Mouse (Mus musculus) heart, embryonic 11.5 days (tissue): ENCODE data around the gene Mei1. TPM values are rescaled to one million over a fixed set of nuclear protein-coding genes. Genes with fewer than 3 reads are reported as not detected.
A peak's percentile ranks its signal among the peaks of the same experiment; 100 is the strongest.

Experiments used
- ATAC-seq: fragments of 200-750 bp; cut with Nextera tagmentation; replicated peaks from 2 replicates; pipeline ENCODE4 v1.8.0; 2017; ENCODE audit warnings: moderate library complexity; ENCODE audit not compliant: insufficient number of reproducible peaks, low FRiP score, low TSS enrichment
- H3K27ac ChIP-seq: fragments of 300-500 bp; sonication (generic); 2 replicates; pipeline ENCODE4 v1.5.1; 2014; ENCODE audit warnings: mild to moderate bottlenecking, low read depth, low read length
- H3K27me3 ChIP-seq: fragments of 300-500 bp; sonication (generic); 2 replicates; pipeline ENCODE4 v1.6.1; 2014; ENCODE audit warnings: mild to moderate bottlenecking, low read length, mixed read lengths; ENCODE audit not compliant: control insufficient read depth, insufficient read depth
- H3K36me3 ChIP-seq: fragments of 300-500 bp; sonication (generic); 2 replicates; pipeline ENCODE4 v1.6.1; 2014; ENCODE audit warnings: mild to moderate bottlenecking, low read length, moderate library complexity, mixed read lengths; ENCODE audit not compliant: control insufficient read depth, insufficient read depth
- H3K4me1 ChIP-seq: fragments of 300-500 bp; sonication (generic); 2 replicates; pipeline ENCODE4 v1.6.1; 2014; ENCODE audit warnings: low read length; ENCODE audit not compliant: control insufficient read depth, insufficient read depth
- H3K4me2 ChIP-seq: fragments of 300-500 bp; sonication (generic); 2 replicates; pipeline ENCODE4 v1.6.1; 2014; ENCODE audit warnings: mild to moderate bottlenecking, moderate library complexity
- H3K4me3 ChIP-seq: fragments of 300-500 bp; sonication (generic); 2 replicates; pipeline ENCODE4 v1.5.1; 2014; ENCODE audit warnings: low read depth, low read length
- H3K9ac ChIP-seq: fragments of 300-500 bp; sonication (generic); 2 replicates; pipeline ENCODE4 v1.6.1; 2014; ENCODE audit warnings: mild to moderate bottlenecking, low read depth, low read length, moderate library complexity
- H3K9me3 ChIP-seq: fragments of 300-500 bp; sonication (generic); replicated peaks from 2 replicates; pipeline ENCODE4 v1.6.1; 2016; ENCODE audit warnings: low read length; ENCODE audit not compliant: control insufficient read depth
- WGBS: fragments of 180-500 bp; shearing (Covaris S2); extraction: QIAGEN DNeasy Blood & Tissue Kit; methylation state at CpG from one replicate; pipeline ENCODE4 v1.1.7; 2014; ENCODE audit not compliant: insufficient replicate concordance; 5-methylcytosine and 5-hydroxymethylcytosine counted together
- polyA plus RNA-seq: library from polyadenylated mRNA; unstranded; fragments of >200 nt; fragmentation: Nextera tagmentation; extraction: Ambion mirVana; gene quantifications from 2 replicates; pipeline ENCODE4 v1.2.1, GENCODE M21; 2014

Mei1 gene
- polyA plus RNA-seq, 1 experiment from 2014 or later = not detected

DNA sequence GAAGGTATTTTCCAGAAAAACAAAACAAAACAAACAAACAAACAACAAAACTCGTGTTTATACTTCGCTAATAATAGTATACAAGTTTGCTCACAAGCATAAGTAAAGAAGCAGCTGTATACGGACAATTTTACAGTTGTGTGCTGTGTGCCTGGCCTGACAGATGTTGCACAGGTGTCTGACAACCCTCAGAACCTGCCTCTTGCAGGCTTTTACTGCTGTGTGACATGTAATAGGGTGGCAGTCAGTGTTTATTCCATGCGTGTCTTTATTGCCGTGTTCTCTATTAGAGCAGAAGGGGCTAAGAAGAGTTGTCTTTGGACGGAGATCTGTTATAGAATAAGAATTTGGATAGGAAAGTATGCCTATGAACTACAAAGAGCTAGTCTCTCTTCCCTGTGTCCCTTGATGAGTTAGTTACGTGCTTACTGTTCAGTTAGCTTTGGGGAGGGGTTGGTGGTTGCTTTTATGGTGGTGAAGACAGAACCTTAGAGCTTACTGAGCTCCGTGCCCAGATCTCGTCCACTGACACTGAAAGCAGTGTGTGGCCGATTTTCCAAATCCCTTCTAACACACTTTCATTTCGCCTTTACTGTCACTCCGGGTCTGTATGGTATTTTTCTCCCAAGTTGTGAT lies 92.3 kb downstream of the Mei1 start:
- no peaks in the 10 kb centered on the region for H3K36me3 ChIP-seq
- WGBS = 89% methylated on average over 12 of the region's 12 CpGs
- H3K9ac ChIP-seq = no peak overlapping the region
- H3K4me3 ChIP-seq = no peak overlapping the region
- H3K4me1 ChIP-seq = peaks cover 64% of the 10 kb centered on the region
- H3K27me3 ChIP-seq = no peaks in the 10 kb centered on the region
- no peak overlapping the region for H3K27ac ChIP-seq
- H3K4me2 ChIP-seq = no peak overlapping the region
- no peak for ATAC-seq
- no peaks in the 10 kb centered on the region for H3K9me3 ChIP-seq

DNA sequence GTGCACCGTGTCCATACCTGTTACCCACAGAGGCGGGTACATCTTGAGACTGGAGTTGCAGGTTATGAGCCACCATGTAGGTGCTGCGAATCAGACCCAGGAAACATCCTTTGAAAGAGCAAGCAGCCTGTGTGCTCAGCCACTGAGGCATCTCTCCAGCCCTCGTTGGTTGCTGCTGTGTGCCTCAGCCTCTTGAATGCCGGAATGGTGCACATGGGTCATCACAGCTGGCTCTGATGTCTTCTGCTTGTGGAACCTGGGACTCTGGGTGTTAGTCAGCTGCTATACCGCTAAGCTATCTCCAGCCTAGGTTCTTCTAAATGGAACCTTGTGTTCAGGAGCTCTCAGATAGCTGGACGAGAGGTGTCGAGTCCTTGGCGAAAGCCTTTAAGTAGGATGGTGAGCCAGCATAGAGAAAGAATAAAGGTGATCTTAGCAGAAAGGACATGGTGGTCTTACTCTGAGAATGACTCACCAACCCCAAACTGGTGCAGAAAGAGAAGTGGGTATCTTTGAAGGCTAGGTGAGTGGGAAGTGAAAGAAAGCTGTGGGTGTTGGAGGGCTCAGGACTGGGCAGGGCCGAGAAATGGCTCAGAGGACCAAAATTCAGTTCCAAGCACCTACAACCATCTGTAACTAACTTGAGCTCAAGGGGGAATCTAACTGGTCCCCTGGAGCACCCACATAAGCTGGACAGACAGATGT lies 93.7 kb downstream of the Mei1 start:
- ATAC-seq = no peak
- H3K27ac ChIP-seq = peak overlapping the region; percentile 80
- no peak overlapping the region for H3K4me2 ChIP-seq
- no peak overlapping the region for H3K4me3 ChIP-seq
- no peak overlapping the region for H3K9ac ChIP-seq
- no peaks in the 10 kb centered on the region for H3K36me3 ChIP-seq
- peaks cover 71% of the 10 kb centered on the region for H3K4me1 ChIP-seq
- WGBS = 75% methylated on average over 10 of the region's 10 CpGs
- no peaks in the 10 kb centered on the region for H3K27me3 ChIP-seq
- no peaks in the 10 kb centered on the region for H3K9me3 ChIP-seq

DNA sequence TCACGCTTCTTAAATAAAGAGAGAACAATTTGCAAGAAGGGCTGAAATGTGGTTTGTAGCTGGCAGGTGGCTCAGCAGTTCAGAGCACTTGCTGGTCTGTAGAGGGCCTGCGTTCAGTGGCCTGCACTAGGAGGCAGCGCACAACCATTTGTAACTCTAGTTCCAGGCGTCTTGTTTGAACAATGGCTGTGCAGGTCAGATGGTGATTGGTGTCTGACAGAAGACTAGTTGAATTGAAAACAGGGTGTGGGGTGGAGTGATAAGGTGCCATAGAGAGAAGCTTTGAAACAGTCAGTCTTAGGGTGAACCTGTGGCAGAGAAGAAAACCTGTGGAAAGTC lies 94.2 kb downstream of the Mei1 start:
- Histone ChIP-seq H3K36me3 (no peaks in the 10 kb centered on the region), H3K9ac (0 out of 2 replicates have a peak overlapping the region, but pooled peaks have one; percentile 10), H3K27ac (peak overlapping the region; percentile 80), H3K4me3 (no peak overlapping the region), H3K4me1 (peaks cover 66% of the 10 kb centered on the region), H3K9me3 (no peaks in the 10 kb centered on the region), H3K27me3 (no peaks in the 10 kb centered on the region), H3K4me2 (peak overlapping the region; percentile 29; the same call in 1 of the 2 replicates)
- ATAC-seq = peak; percentile 60
- 56% methylated on average over 4 of the region's 4 CpGs for WGBS

DNA sequence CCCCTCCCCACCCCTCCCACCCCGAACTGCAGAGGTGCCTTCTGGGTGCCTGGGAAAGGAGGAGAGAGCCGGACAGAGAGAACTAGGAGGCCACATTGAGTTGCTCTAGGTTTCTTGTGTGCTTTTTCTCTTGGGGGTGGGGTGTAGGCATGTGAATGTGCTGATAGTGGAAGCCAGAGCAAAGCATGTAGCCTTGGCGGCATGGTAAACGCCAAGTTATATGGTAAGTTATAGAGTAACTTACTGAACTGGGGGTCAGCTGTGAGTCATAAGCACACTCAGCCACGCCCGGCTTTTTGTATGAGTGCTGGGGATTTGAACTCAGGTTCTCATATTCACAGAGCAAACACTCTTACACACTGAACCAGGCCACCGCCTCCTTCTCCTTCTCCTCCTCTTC lies 94.7 kb downstream of the Mei1 start:
- Histone ChIP-seq H3K4me2 (peak overlapping the region; percentile 29; the same call in 1 of the 2 replicates), H3K9me3 (no peaks in the 10 kb centered on the region), H3K4me1 (peaks cover 69% of the 10 kb centered on the region), H3K27me3 (no peaks in the 10 kb centered on the region), H3K4me3 (no peak overlapping the region), H3K9ac (0 out of 2 replicates have a peak overlapping the region, but pooled peaks have one; percentile 10), H3K36me3 (no peaks in the 10 kb centered on the region), H3K27ac (peak overlapping the region; percentile 80)
- 64% methylated on average over 7 of the region's 7 CpGs for WGBS
- ATAC-seq = peak; percentile 46

DNA sequence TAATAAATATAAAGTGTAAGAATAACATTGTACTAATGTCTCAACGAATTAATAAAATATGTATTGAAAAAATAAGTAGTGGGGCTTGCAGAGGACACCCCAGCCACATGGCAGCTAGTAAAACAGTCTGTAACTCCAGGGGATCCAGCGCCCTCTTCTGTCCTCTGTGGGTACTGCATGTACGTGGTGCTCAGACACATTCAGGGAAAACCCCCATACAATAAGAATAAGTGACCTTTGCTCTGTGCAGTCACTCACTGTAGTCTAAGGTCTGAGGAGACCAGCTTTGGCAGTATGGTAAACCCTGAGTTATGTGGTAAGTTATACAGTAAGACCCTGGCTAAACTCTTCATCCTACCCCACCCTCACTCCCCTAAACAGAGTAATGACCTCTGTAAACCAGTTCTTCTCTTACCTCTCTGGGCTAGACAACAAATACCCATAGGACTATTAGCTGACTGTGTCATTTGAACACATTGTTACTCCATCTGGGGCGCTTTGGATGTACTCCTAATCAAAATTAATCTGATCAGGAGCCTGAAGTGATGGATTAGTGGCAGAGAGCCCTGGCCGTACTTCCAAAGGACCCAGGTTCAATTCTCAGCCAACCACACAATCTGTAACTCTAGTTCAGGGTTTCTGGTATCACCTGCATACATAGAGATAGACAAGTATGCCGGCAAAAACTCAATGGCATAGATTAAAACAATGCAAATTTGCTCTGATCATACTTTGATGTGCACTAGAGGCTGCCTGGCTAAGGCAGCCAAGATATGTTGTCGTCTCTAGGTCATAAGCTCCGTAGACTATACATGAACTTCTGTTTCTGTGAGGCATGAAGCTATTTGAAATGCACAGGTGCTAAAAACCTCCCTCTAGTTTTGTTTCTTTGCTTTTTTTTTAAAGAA lies 95.8 kb downstream of the Mei1 start:
- Histone ChIP-seq H3K36me3 (no peaks in the 10 kb centered on the region), H3K4me3 (no peak overlapping the region), H3K27ac (no peak overlapping the region), H3K9me3 (no peaks in the 10 kb centered on the region), H3K9ac (peak overlapping the region; percentile 22; the same call in 1 of the 2 replicates), H3K4me1 (peaks cover 70% of the 10 kb centered on the region), H3K27me3 (no peaks in the 10 kb centered on the region), H3K4me2 (peak overlapping the region; percentile 29; the same call in 1 of the 2 replicates)
- ATAC-seq = no peak
- WGBS = 56% methylated on average over 8 of the region's 8 CpGs

DNA sequence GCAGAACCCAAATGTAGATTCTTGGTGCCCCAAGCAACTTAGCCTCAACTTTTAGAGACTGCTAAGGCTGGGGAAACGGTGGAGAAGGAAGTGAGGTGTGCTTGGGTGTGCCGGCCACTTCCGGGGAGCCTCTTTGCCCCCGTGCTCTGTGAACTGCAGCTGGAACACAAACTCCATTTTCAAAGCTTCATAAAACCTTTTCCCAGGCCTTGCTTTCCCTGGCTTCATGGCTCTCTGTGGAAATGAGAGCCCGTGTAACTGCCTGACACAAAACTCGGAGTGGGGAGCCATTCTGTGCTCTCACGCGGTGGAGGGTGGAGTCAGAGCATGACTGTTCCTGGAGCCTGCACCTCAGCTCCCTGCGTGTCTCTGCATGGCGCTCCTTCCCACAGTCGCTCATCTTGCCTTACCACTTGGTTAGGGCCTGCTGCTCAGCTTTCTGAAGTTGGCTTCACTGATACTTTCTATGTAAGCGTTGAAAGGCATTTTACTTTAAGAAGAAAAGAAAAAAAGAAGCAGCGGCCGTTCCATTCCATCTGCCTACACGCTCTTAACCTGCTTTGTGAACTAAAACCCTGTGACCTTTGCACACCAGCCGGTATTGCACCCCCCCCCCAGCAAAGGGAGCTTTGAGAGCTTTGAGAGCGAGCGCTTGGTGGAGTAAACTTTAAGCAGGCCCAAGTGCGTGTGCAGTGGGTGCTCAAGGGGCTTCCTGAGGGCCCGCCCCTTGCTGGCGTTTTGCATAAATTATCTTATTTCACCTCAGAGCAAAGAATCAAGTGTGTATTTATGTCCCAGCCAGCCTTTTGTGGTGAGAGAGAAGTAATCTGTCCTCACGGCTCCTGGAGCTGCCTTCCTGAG lies 96.7 kb downstream of the Mei1 start:
- no peak for ATAC-seq
- WGBS = 67% methylated on average over 22 of the region's 22 CpGs
- Histone ChIP-seq H3K27ac (0 out of 2 replicates have a peak overlapping the region, but pooled peaks have one; percentile 22), H3K4me1 (peaks cover 61% of the 10 kb centered on the region), H3K27me3 (no peaks in the 10 kb centered on the region), H3K4me2 (peak overlapping the region; percentile 31), H3K9me3 (no peaks in the 10 kb centered on the region), H3K36me3 (peaks cover 4% of the 10 kb centered on the region; the same call in 1 of the 2 replicates), H3K4me3 (no peak overlapping the region), H3K9ac (peak overlapping the region; percentile 22; the same call in 1 of the 2 replicates)

DNA sequence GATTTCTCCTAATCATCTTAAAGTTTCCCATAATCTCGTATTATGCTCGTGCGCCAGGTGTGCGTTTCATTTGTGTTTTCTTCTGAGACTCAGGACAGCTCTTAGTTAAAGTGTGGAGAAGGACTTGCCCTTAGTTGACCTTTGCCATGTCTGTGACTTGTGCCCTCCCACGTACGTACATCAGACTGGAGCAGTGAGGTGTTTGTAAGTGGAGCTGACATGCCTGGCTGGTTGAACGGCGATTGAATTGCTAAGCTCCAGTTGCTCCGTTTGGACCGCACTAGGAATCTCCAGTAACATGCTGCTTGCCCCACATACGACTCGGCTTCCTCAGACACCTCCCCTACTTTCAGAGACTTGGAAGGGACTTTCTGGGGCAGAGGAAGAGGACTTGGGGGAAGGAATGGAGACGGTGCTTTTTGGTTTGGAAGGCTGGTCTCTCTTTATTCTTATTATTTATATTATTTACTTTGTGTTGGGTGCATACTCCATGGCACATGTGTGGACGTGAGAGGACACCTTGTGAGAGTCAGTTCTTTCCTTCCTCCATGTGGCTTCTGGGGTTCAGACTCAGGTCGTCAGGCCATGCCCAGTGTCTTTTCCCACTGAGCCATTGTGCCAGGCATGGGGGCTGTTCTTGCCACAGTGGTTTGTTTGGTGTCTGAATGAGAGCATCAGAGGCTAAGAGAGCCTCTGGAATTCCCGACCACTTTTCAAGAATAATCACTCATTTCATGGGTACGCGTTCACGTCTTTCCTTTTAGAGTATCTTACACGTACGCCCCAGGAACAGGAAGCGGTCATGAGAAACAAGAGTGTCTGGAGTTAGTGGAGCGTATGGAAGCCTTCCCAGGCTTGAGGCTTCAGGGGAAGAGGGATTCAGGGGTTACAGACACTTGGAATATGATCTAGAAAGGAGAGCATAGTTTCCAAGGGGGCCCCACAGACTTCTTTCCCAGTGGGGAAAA lies 97.7 kb downstream of the Mei1 start:
- no peaks in the 10 kb centered on the region for H3K9me3 ChIP-seq
- H3K4me3 ChIP-seq = no peak overlapping the region
- peak overlapping the region; percentile 31 for H3K4me2 ChIP-seq
- 0 out of 2 replicates have a peak overlapping the region, but pooled peaks have one; percentile 30 for H3K9ac ChIP-seq
- H3K27me3 ChIP-seq = no peaks in the 10 kb centered on the region
- peaks cover 58% of the 10 kb centered on the region for H3K4me1 ChIP-seq
- H3K27ac ChIP-seq = no peak overlapping the region
- no peak for ATAC-seq
- 59% methylated on average over 23 of the region's 23 CpGs for WGBS
- H3K36me3 ChIP-seq = peaks cover 4% of the 10 kb centered on the region; the same call in 1 of the 2 replicates
